Mouse (Mus musculus): ENCODE measurements around the gene Gm20696.

DNA sequence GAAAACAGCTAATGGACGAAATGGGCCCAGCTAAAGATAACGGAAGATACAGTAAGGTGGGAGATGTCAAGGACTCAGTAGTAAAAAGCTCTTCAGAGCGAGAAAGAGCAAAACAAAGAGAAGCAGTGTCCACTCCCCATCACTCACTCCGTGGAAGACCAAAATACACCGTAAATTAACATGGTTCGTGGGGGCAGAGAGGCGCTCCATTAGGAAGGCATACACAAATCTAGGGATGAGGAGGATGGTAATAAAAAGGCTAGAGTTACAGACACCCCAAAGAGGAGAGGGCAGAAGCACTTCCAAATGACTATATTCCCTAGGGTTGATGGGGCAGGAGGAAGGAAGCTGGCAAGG is 390.3 kb downstream of the Gm20696 start:
- no peak for TF ChIP-seq CTCF (IDR thresholded peaks at IDR 0.05; ENCODE audit: low read depth)
- no peak for TF ChIP-seq EP300 (optimal IDR thresholded peaks at IDR 0.05)
